Mouse (Mus musculus) limb, embryonic 14.5 days (tissue): ENCODE results near the gene Nr6a1. TPM values are rescaled to one million over a fixed set of nuclear protein-coding genes. Genes with fewer than 3 reads are reported as not detected.
A peak's percentile ranks its signal among the peaks of the same experiment; 100 is the strongest.

Source experiments
- ATAC-seq: fragments of 200-750 bp; cut with Nextera tagmentation; 2 replicates; pipeline ENCODE4 v1.8.0; 2017; ENCODE audit warnings: low read depth, moderate number of reproducible peaks, moderate TSS enrichment; ENCODE audit not compliant: low FRiP score
- DNase-seq: peaks from one replicate; pipeline ENCODE4 v3.0.0-alpha.2; 2015; ENCODE audit warnings: low spot score
- H3K27ac ChIP-seq: fragments of 300-500 bp; sonication (generic); replicated peaks from 2 replicates; pipeline ENCODE4 v1.5.1; 2014; ENCODE audit warnings: low read depth, mild to moderate bottlenecking, low read length, moderate library complexity, mixed read lengths
- H3K27me3 ChIP-seq: fragments of 300-500 bp; sonication (generic); 2 replicates; pipeline ENCODE4 v1.6.1; 2014; ENCODE audit warnings: low read length, mixed read lengths; ENCODE audit not compliant: control insufficient read depth, insufficient read depth
- H3K36me3 ChIP-seq: fragments of 300-500 bp; sonication (generic); 2 replicates; pipeline ENCODE4 v1.6.1; 2014; ENCODE audit warnings: mild to moderate bottlenecking, low read length, moderate library complexity, mixed read lengths; ENCODE audit not compliant: control insufficient read depth, insufficient read depth
- H3K4me1 ChIP-seq: fragments of 300-500 bp; sonication (generic); 2 replicates; pipeline ENCODE4 v1.6.1; 2014; ENCODE audit warnings: antibody characterized with exemption, low read length, mixed read lengths; ENCODE audit not compliant: control insufficient read depth, insufficient read depth
- H3K4me2 ChIP-seq: fragments of 300-500 bp; sonication (generic); replicated peaks from 2 replicates; pipeline ENCODE4 v1.6.1; 2014; ENCODE audit warnings: low read depth, mild to moderate bottlenecking, low read length, moderate library complexity; ENCODE audit not compliant: severe bottlenecking
- H3K4me3 ChIP-seq: fragments of 300-500 bp; sonication (generic); replicated peaks from 2 replicates; pipeline ENCODE4 v1.5.1; 2014; ENCODE audit warnings: low read length
- H3K9ac ChIP-seq: fragments of 300-500 bp; sonication (generic); 2 replicates; pipeline ENCODE4 v1.6.1; 2014; ENCODE audit warnings: mild to moderate bottlenecking, low read depth, low read length, moderate library complexity; ENCODE audit not compliant: severe bottlenecking
- H3K9me3 ChIP-seq: fragments of 300-500 bp; sonication (generic); 2 replicates; pipeline ENCODE4 v1.6.1; 2016; ENCODE audit warnings: low read length; ENCODE audit not compliant: control insufficient read depth
- POLR2A ChIP-seq: fragments of 200-500 bp; IDR thresholded peaks from 2 replicates; pipeline ENCODE4 v1.8.0; 2012; ENCODE audit warnings: inconsistent platforms, mild to moderate bottlenecking, moderate library complexity, borderline replicate concordance; ENCODE audit not compliant: insufficient read depth, insufficient read length; ENCODE audit errors: extremely low read depth
- WGBS: fragments of 180-500 bp; shearing (Covaris S2); extraction: QIAGEN DNeasy Blood & Tissue Kit; methylation state at CpG from one replicate; pipeline ENCODE4 v1.1.7; 2014; 5-methylcytosine and 5-hydroxymethylcytosine counted together
- polyA plus RNA-seq, 2 experiments: library from polyadenylated mRNA; depleted of rRNA in 1 of 2; stranded (reverse) in 1 of 2; unstranded in 1 of 2; fragments of >200 nt; fragmentation: Nextera tagmentation in 1 of 2; extraction: Ambion mirVana in 1 of 2; gene quantifications; 2 replicates each; pipeline versions ENCODE4 v1.2.1 to v1.2.3; 2012 to 2014

Gene Nr6a1
- polyA plus RNA-seq, 2 experiments, result 1.2 to 2.4 TPM

GRCm38 (mm10) chr2:38936721-38937378, 9.4 kb upstream of the Nr6a1 start:
- Histone ChIP-seq H3K27ac (no peak overlapping the region), H3K27me3 (no peaks in the 10 kb centered on the region), H3K4me2 (no peak overlapping the region), H3K9ac (no peak overlapping the region), H3K9me3 (no peaks in the 10 kb centered on the region), H3K4me3 (no peak overlapping the region), H3K4me1 (peaks cover 16% of the 10 kb centered on the region), H3K36me3 (no peaks in the 10 kb centered on the region)
- TF ChIP-seq POLR2A, result no peak
- no peak for ATAC-seq
- WGBS, result 65% methylated on average over 9 of the region's 9 CpGs
- DNase-seq, result no peak

- H3K27ac ChIP-seq, result peak overlapping the region; percentile 63
- no peak overlapping the region for H3K9ac ChIP-seq
- DNase-seq (no peak), ATAC-seq (no peak)
- no peaks in the 10 kb centered on the region for H3K36me3 ChIP-seq
- no peak for TF ChIP-seq POLR2A
- no peaks in the 10 kb centered on the region for H3K27me3 ChIP-seq
- H3K4me1 ChIP-seq, result peaks cover 21% of the 10 kb centered on the region
- H3K9me3 ChIP-seq, result no peaks in the 10 kb centered on the region
- 0 out of 2 replicates have a peak overlapping the region, but pooled peaks have one; percentile 10 for H3K4me2 ChIP-seq
- H3K4me3 ChIP-seq, result no peak overlapping the region
- WGBS, result 34% methylated on average over 5 of the region's 5 CpGs
Measured at GRCm38 (mm10) chr2:38934936-38935335, 7.4 kb upstream of the Nr6a1 start.

DNA sequence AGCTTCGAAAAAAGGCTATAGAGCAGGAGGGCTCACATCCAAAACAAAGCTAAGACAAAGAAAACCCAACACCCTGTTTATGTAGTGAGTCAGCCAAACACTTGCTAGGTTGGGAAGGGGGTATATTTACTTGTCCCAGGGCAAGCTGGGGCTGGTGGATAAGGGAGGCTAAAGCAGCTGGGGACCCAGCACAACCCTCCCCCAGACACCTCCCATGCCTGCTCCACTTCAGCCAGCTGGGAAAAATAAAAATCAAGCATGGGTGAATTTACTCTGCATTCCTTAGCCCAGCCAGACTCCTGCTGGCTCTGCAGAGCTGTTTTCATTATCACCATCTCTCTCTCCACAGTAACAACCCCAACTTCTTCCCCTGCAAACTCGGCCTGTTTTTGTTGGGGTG, 6.4 kb upstream of the Nr6a1 start:
- WGBS, result 22% methylated on average over 2 of the region's 2 CpGs
- H3K27ac ChIP-seq, result peak overlapping the region; percentile 41; the same call in 1 of the 2 replicates
- no peak overlapping the region for H3K4me3 ChIP-seq
- no peaks in the 10 kb centered on the region for H3K27me3 ChIP-seq
- 0 out of 2 replicates have a peak overlapping the region, but pooled peaks have one; percentile 8 for H3K9ac ChIP-seq
- ATAC-seq, result 0 out of 2 replicates have a peak, but pooled peaks have one; percentile 38
- no peak for TF ChIP-seq POLR2A
- peak; percentile 34 for DNase-seq
- H3K36me3 ChIP-seq, result no peaks in the 10 kb centered on the region
- no peak overlapping the region for H3K4me2 ChIP-seq
- H3K4me1 ChIP-seq, result peaks cover 21% of the 10 kb centered on the region
- no peaks in the 10 kb centered on the region for H3K9me3 ChIP-seq

- 10% methylated on average over 27 of the region's 32 CpGs for WGBS
- Histone ChIP-seq H3K27ac (no peak within 1 kb of the TSS), H3K9me3 (no peaks in the 10 kb centered on the region), H3K27me3 (no peaks in the 10 kb centered on the region), H3K4me1 (peaks cover 21% of the 10 kb centered on the region), H3K4me2 (peak within 1 kb of the TSS; percentile 82), H3K4me3 (peak within 1 kb of the TSS; percentile 41), H3K36me3 (no peaks in the 10 kb centered on the region), H3K9ac (peak within 1 kb of the TSS; percentile 52)
- DNase-seq (peak; percentile 74), ATAC-seq (peak; percentile 78)
- 0 out of 2 replicates have a peak, but pooled peaks have one; percentile 22 for TF ChIP-seq POLR2A
Measured at GRCm38 (mm10) chr2:38931851-38932667, 4.6 kb upstream of the Nr6a1 start, which contains the start of gene Olfml2a. Gene Olfml2a (plus strand): TSS chr2:38931978.

- H3K27ac ChIP-seq, result no peak overlapping the region
- 50% methylated on average over 2 of the region's 2 CpGs for WGBS
- no peak overlapping the region for H3K9ac ChIP-seq
- ATAC-seq, result no peak
- peaks cover 3% of the 10 kb centered on the region; the same call in 1 of the 2 replicates for H3K27me3 ChIP-seq
- DNase-seq, result no peak
- H3K36me3 ChIP-seq, result no peaks in the 10 kb centered on the region
- H3K4me2 ChIP-seq, result no peak overlapping the region
- no peak overlapping the region for H3K4me3 ChIP-seq
- no peak for TF ChIP-seq POLR2A
- peaks cover 20% of the 10 kb centered on the region for H3K4me1 ChIP-seq
- H3K9me3 ChIP-seq, result no peaks in the 10 kb centered on the region
Measured at GRCm38 (mm10) chr2:38930269-38930668, 2.8 kb upstream of the Nr6a1 start.
